Mouse (Mus musculus) limb, embryonic 14.5 days (tissue): ENCODE results near the gene Calcb. TPM values are rescaled to one million over a fixed set of nuclear protein-coding genes. Genes with fewer than 3 reads are reported as not detected.
A peak's percentile ranks its signal among the peaks of the same experiment; 100 is the strongest.

ENCODE experiments used
- ATAC-seq: fragments of 200-750 bp; cut with Nextera tagmentation; 2 replicates; pipeline ENCODE4 v1.8.0; 2017; ENCODE audit warnings: low read depth, moderate number of reproducible peaks, moderate TSS enrichment; ENCODE audit not compliant: low FRiP score
- DNase-seq: peaks from one replicate; pipeline ENCODE4 v3.0.0-alpha.2; 2015; ENCODE audit warnings: low spot score
- H3K27ac ChIP-seq: fragments of 300-500 bp; sonication (generic); replicated peaks from 2 replicates; pipeline ENCODE4 v1.5.1; 2014; ENCODE audit warnings: low read depth, mild to moderate bottlenecking, low read length, moderate library complexity, mixed read lengths
- H3K27me3 ChIP-seq: fragments of 300-500 bp; sonication (generic); 2 replicates; pipeline ENCODE4 v1.6.1; 2014; ENCODE audit warnings: low read length, mixed read lengths; ENCODE audit not compliant: control insufficient read depth, insufficient read depth
- H3K36me3 ChIP-seq: fragments of 300-500 bp; sonication (generic); 2 replicates; pipeline ENCODE4 v1.6.1; 2014; ENCODE audit warnings: mild to moderate bottlenecking, low read length, moderate library complexity, mixed read lengths; ENCODE audit not compliant: control insufficient read depth, insufficient read depth
- H3K4me1 ChIP-seq: fragments of 300-500 bp; sonication (generic); 2 replicates; pipeline ENCODE4 v1.6.1; 2014; ENCODE audit warnings: antibody characterized with exemption, low read length, mixed read lengths; ENCODE audit not compliant: control insufficient read depth, insufficient read depth
- H3K4me2 ChIP-seq: fragments of 300-500 bp; sonication (generic); replicated peaks from 2 replicates; pipeline ENCODE4 v1.6.1; 2014; ENCODE audit warnings: low read depth, mild to moderate bottlenecking, low read length, moderate library complexity; ENCODE audit not compliant: severe bottlenecking
- H3K4me3 ChIP-seq: fragments of 300-500 bp; sonication (generic); replicated peaks from 2 replicates; pipeline ENCODE4 v1.5.1; 2014; ENCODE audit warnings: low read length
- H3K9ac ChIP-seq: fragments of 300-500 bp; sonication (generic); 2 replicates; pipeline ENCODE4 v1.6.1; 2014; ENCODE audit warnings: mild to moderate bottlenecking, low read depth, low read length, moderate library complexity; ENCODE audit not compliant: severe bottlenecking
- H3K9me3 ChIP-seq: fragments of 300-500 bp; sonication (generic); 2 replicates; pipeline ENCODE4 v1.6.1; 2016; ENCODE audit warnings: low read length; ENCODE audit not compliant: control insufficient read depth
- POLR2A ChIP-seq: fragments of 200-500 bp; IDR thresholded peaks from 2 replicates; pipeline ENCODE4 v1.8.0; 2012; ENCODE audit warnings: inconsistent platforms, mild to moderate bottlenecking, moderate library complexity, borderline replicate concordance; ENCODE audit not compliant: insufficient read depth, insufficient read length; ENCODE audit errors: extremely low read depth
- WGBS: fragments of 180-500 bp; shearing (Covaris S2); extraction: QIAGEN DNeasy Blood & Tissue Kit; methylation state at CpG from one replicate; pipeline ENCODE4 v1.1.7; 2014; 5-methylcytosine and 5-hydroxymethylcytosine counted together
- polyA plus RNA-seq, 2 experiments: library from polyadenylated mRNA; depleted of rRNA in 1 of 2; stranded (reverse) in 1 of 2; unstranded in 1 of 2; fragments of >200 nt; fragmentation: Nextera tagmentation in 1 of 2; extraction: Ambion mirVana in 1 of 2; gene quantifications; 2 replicates each; pipeline versions ENCODE4 v1.2.1 to v1.2.3; 2012 to 2014

The Calcb gene
- polyA plus RNA-seq, 2 experiments: 0.26 to 0.60 TPM

- WGBS: 69% methylated on average over 5 of the region's 5 CpGs
- no peaks in the 10 kb centered on the region for H3K9me3 ChIP-seq
- no peaks in the 10 kb centered on the region for H3K36me3 ChIP-seq
- no peaks in the 10 kb centered on the region for H3K27me3 ChIP-seq
- peaks cover 16% of the 10 kb centered on the region for H3K4me1 ChIP-seq
- H3K4me3 ChIP-seq: no peak within 1 kb of the TSS
- H3K9ac ChIP-seq: no peak within 1 kb of the TSS
- no peak within 1 kb of the TSS for H3K27ac ChIP-seq
- no peak within 1 kb of the TSS for H3K4me2 ChIP-seq
- TF ChIP-seq POLR2A: no peak
- DNase-seq (peak; percentile 24), ATAC-seq (peak; percentile 41; the same call in 1 of the 2 replicates)
Measured at GRCm38 (mm10) chr7:114743022-114743780, 24.8 kb downstream of the Calcb start, which contains the start of gene Insc. Insc (plus strand) TSS chr7:114743694.

- WGBS: 48% methylated on average over 3 of the region's 3 CpGs
- H3K27me3 ChIP-seq: no peaks in the 10 kb centered on the region
- H3K36me3 ChIP-seq: no peaks in the 10 kb centered on the region
- no peaks in the 10 kb centered on the region for H3K9me3 ChIP-seq
- peak overlapping the region; percentile 81 for H3K4me2 ChIP-seq
- TF ChIP-seq POLR2A: no peak
- peaks cover 16% of the 10 kb centered on the region for H3K4me1 ChIP-seq
- no peak overlapping the region for H3K4me3 ChIP-seq
- no peak for DNase-seq
- no peak overlapping the region for H3K27ac ChIP-seq
- H3K9ac ChIP-seq: no peak overlapping the region
- no peak for ATAC-seq
Measured at GRCm38 (mm10) chr7:114744639-114745245, 26.3 kb downstream of the Calcb start.

GRCm38 (mm10) chr7:114745481-114746271, 27.2 kb downstream of the Calcb start:
- peak; percentile 59 for ATAC-seq

GRCm38 (mm10) chr7:114747596-114747995, 29.2 kb downstream of the Calcb start:
- ATAC-seq (no peak), DNase-seq (no peak)
- H3K36me3 ChIP-seq: no peaks in the 10 kb centered on the region
- peaks cover 16% of the 10 kb centered on the region for H3K4me1 ChIP-seq
- TF ChIP-seq POLR2A: no peak
- no peak overlapping the region for H3K9ac ChIP-seq
- 83% methylated on average over 3 of the region's 3 CpGs for WGBS
- no peak overlapping the region for H3K27ac ChIP-seq
- H3K27me3 ChIP-seq: no peaks in the 10 kb centered on the region
- H3K9me3 ChIP-seq: no peaks in the 10 kb centered on the region
- H3K4me2 ChIP-seq: no peak overlapping the region
- no peak overlapping the region for H3K4me3 ChIP-seq

More at GRCm38 (mm10) chr7:114745481-114746271, 27.2 kb downstream of the Calcb start:
- Histone ChIP-seq H3K9ac (peak overlapping the region; percentile 51), H3K27ac (0 out of 2 replicates have a peak overlapping the region, but pooled peaks have one; percentile 22), H3K4me1 (peaks cover 16% of the 10 kb centered on the region), H3K27me3 (no peaks in the 10 kb centered on the region), H3K36me3 (no peaks in the 10 kb centered on the region), H3K4me2 (peak overlapping the region; percentile 81), H3K9me3 (no peaks in the 10 kb centered on the region), H3K4me3 (peak overlapping the region; percentile 34)
- peak; percentile 15 for DNase-seq
- 3% methylated on average over 34 of the region's 34 CpGs for WGBS
- no peak for TF ChIP-seq POLR2A

- Histone ChIP-seq H3K4me3 (no peak overlapping the region), H3K9ac (no peak overlapping the region), H3K9me3 (no peaks in the 10 kb centered on the region), H3K4me2 (no peak overlapping the region), H3K36me3 (no peaks in the 10 kb centered on the region), H3K27me3 (no peaks in the 10 kb centered on the region), H3K4me1 (peaks cover 16% of the 10 kb centered on the region), H3K27ac (no peak overlapping the region)
- DNase-seq: no peak
- WGBS: 59% methylated on average over 4 of the region's 4 CpGs
- no peak for TF ChIP-seq POLR2A
- ATAC-seq: no peak
Measured at GRCm38 (mm10) chr7:114748239-114748638, 29.8 kb downstream of the Calcb start.
